8 mouse cellular contexts compared by ENCODE assay signal in genomic region chr19:55103081-55103830, GRCm38 (mm10). TPM values are rescaled to one million over a fixed set of nuclear protein-coding genes. Genes with fewer than 3 reads are reported as not detected.
DNase-seq lines count a peak whose midpoint lies in the region; ATAC-seq and TF ChIP-seq lines count a peak whose summit lies in the region.

No protein-coding gene starts in this region.

- no peaks in the 10 kb centered on the region for H3K36me3 ChIP-seq in heart, embryonic 16.5 days (ENCODE audit: control insufficient read depth, insufficient read depth)

- peak overlapping the region; percentile 54 for H3K9ac ChIP-seq in heart, embryonic 16.5 days (ENCODE audit: low read length)

- peak; percentile 87 for DNase-seq in ovary, adult 18-20 months (ENCODE audit: low spot score)
- no peak for DNase-seq in ovary, postnatal 10 days (ENCODE audit: low spot score)
- DNase-seq in left cerebral cortex, postnatal 14 days (ENCODE audit: low spot score in 2 of 2), result peak; percentile 33 to 75
- DNase-seq in ovary, postnatal 36 days (ENCODE audit: low spot score), result peak; percentile 73

- peak; percentile 39 for ATAC-seq in heart, embryonic 16.5 days (replicated peaks; ENCODE audit: extremely low read depth, insufficient read depth, low FRiP score)
- ATAC-seq in inflammation-experienced regulatory T-cells, adult 6 months, result no peak
- no peak for ATAC-seq in megakaryocyte-erythroid progenitor cell, adult 5-6 weeks (replicated peaks; ENCODE audit: low FRiP score, low TSS enrichment, poor library complexity, severe bottlenecking)

- H3K27ac ChIP-seq in cortical plate, adult 2 months (ENCODE audit: insufficient read depth, low read length), result peak overlapping the region; percentile 41; the same call in 1 of the 2 replicates
- H3K27ac ChIP-seq in heart, embryonic 16.5 days (ENCODE audit: low read length), result peak overlapping the region; percentile 88

- intact Hi-C loops in left cerebral cortex, postnatal 14 days (cut with DNase I), result no loop called here

- no peaks in the 10 kb centered on the region for H3K9me3 ChIP-seq in heart, embryonic 16.5 days (replicated peaks; ENCODE audit: control insufficient read depth, low read length)

- no peak for TF ChIP-seq CTCF in cortical plate, adult 2 months (IDR thresholded peaks at IDR 0.05; ENCODE audit: extremely low read depth, insufficient read depth, low read length)

- WGBS in heart, embryonic 16.5 days, result 44% methylated on average over 11 of the region's 11 CpGs

- H3K4me2 ChIP-seq in heart, embryonic 16.5 days (ENCODE audit: low read depth, low read length), result peak overlapping the region; percentile 62

- H3K27me3 ChIP-seq in heart, embryonic 16.5 days (ENCODE audit: control insufficient read depth, insufficient read depth, low read length), result no peaks in the 10 kb centered on the region

- peak; percentile 58; the same call in 1 of the 2 replicates for TF ChIP-seq POLR2A in cortical plate, adult 2 months (IDR thresholded peaks at IDR 0.05; ENCODE audit: extremely low read depth, insufficient read depth, low read length)

- peak overlapping the region; percentile 11; the same call in 1 of the 2 replicates for H3K4me3 ChIP-seq in cortical plate, adult 2 months (ENCODE audit: insufficient read depth, low read length)
- H3K4me3 ChIP-seq in heart, embryonic 16.5 days (ENCODE audit: low read length), result peak overlapping the region; percentile 45

- no peaks in the 10 kb centered on the region for H3K4me1 ChIP-seq in cortical plate, adult 2 months (ENCODE audit: control insufficient read depth, insufficient read depth, low read length)
- peaks cover 21% of the 10 kb centered on the region for H3K4me1 ChIP-seq in heart, embryonic 16.5 days (ENCODE audit: control insufficient read depth, insufficient read depth, low read length)

RNA-seq across cellular contexts. Expression of gene Gpam, which starts 23.8 kb away (rescaled TPM):
- polyA plus RNA-seq in cortical plate, adult 2 months (2012; rRNA removed), result 40.0 and 40.7 TPM in 2 replicates
- 8.8 and 11.8 TPM in 2 replicates for polyA plus RNA-seq in heart, embryonic 16.5 days (2015; fragmentation: Nextera tagmentation; extraction: Ambion mirVana)
- total RNA-seq in left cerebral cortex, postnatal 14 days (2021), result 10 to 100 TPM; 65.0 to 66.0 TPM
- 1 to 10 TPM; 1.7 to 2.4 (median 1.9) TPM for polyA plus RNA-seq in inflammation-experienced regulatory T-cells, adult 6 months (2017; shearing (Covaris generic))
- total RNA-seq in megakaryocyte-erythroid progenitor cell, adult 5-6 weeks (2014; fragmentation: Nextera tagmentation), result 16.2 and 19.9 TPM in 2 replicates
- total RNA-seq in megakaryocyte-erythroid progenitor cell, adult 5-6 weeks (2017), result 21.6 and 22.3 TPM in 2 replicates
